Mouse (Mus musculus) midbrain, embryonic 12.5 days (tissue): ENCODE measurements around the gene 3110082J24Rik. TPM values are rescaled to one million over a fixed set of nuclear protein-coding genes. Genes with fewer than 3 reads are reported as not detected.
A peak's percentile ranks its signal among the peaks of the same experiment; 100 is the strongest.

Experiments used
- ATAC-seq: fragments of 200-750 bp; cut with Nextera tagmentation; 2 replicates; pipeline ENCODE4 v1.8.0; 2017; ENCODE audit warnings: low read depth, moderate TSS enrichment, moderate library complexity; ENCODE audit not compliant: low FRiP score
- H3K27ac ChIP-seq: fragments of 300-500 bp; sonication (generic); replicated peaks from 2 replicates; pipeline ENCODE4 v1.5.1; 2016; ENCODE audit warnings: mild to moderate bottlenecking
- H3K27me3 ChIP-seq: fragments of 300-500 bp; sonication (generic); 2 replicates; pipeline ENCODE4 v1.6.1; 2016; ENCODE audit warnings: mild to moderate bottlenecking
- H3K36me3 ChIP-seq: fragments of 300-500 bp; sonication (generic); 2 replicates; pipeline ENCODE4 v1.6.1; 2016
- H3K4me1 ChIP-seq: fragments of 300-500 bp; sonication (generic); 2 replicates; pipeline ENCODE4 v1.6.1; 2016
- H3K4me2 ChIP-seq: fragments of 300-500 bp; sonication (generic); replicated peaks from 2 replicates; pipeline ENCODE4 v1.6.1; 2016; ENCODE audit warnings: mild to moderate bottlenecking, moderate library complexity
- H3K4me3 ChIP-seq: fragments of 300-500 bp; sonication (generic); 2 replicates; pipeline ENCODE4 v1.5.1; 2016; ENCODE audit warnings: mild to moderate bottlenecking
- H3K9ac ChIP-seq: fragments of 300-500 bp; sonication (generic); replicated peaks from 2 replicates; pipeline ENCODE4 v1.6.1; 2016; ENCODE audit warnings: mild to moderate bottlenecking, moderate library complexity
- H3K9me3 ChIP-seq: fragments of 300-500 bp; sonication (generic); 2 replicates; pipeline ENCODE4 v1.6.1; 2016; ENCODE audit warnings: mild to moderate bottlenecking
- WGBS: fragments of 180-500 bp; shearing (Covaris S2); methylation state at CpG from one replicate; pipeline ENCODE4 v1.1.7; 2016; 5-methylcytosine and 5-hydroxymethylcytosine counted together
- polyA plus RNA-seq: library from polyadenylated mRNA; unstranded; fragments of >200 nt; fragmentation: Nextera tagmentation; extraction: Ambion mirVana; gene quantifications from 2 replicates; pipeline ENCODE4 v1.2.1, GENCODE M21; 2016

Gene 3110082J24Rik
- polyA plus RNA-seq, 1 experiment from 2014 or later: 7.6 TPM

DNA sequence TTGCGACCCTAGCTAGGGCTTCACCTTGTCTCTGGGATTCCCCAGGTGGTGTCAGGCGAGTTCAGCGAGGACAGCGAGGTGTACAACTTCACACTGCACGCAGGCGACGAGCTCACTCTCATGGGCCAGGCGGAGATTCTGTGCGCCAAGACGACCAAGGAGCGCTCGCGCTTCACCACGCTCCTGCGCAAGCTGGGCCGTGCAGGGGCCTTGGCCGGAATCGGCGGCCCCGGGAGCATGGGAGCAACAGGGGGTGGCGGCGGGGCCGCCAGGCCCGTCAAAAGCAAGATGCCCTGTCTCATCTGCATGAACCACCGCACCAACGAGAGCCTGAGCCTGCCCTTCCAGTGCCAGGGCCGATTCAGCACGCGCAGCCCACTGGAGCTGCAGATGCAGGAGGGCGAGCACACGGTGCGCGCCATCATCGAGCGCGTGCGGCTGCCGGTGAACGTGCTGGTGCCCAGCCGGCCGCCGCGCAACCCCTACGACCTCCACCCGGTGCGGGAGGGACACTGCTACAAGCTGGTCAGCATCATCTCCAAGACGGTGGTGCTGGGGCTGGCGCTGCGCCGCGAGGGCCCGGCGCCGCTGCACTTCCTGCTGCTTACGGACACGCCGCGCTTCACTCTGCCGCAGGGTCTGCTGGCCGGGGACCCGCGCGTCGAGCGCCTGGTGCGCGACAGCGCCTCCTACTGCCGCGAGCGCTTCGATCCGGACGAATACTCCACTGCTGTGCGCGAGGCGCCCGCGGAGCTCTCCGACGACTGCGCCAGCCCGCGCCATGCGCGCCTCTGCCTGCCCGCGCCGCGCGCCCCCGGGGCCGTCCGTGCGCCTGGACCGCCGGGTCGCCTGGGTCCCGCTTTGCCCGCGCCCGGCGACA, 8.2 kb upstream of the 3110082J24Rik start:
- Histone ChIP-seq H3K27ac (0 out of 2 replicates have a peak overlapping the region, but pooled peaks have one; percentile 30), H3K9ac (peak overlapping the region; percentile 52), H3K4me2 (peak overlapping the region; percentile 73), H3K27me3 (peaks cover 51% of the 10 kb centered on the region), H3K9me3 (no peaks in the 10 kb centered on the region), H3K4me3 (peak overlapping the region; percentile 46), H3K36me3 (peaks cover 52% of the 10 kb centered on the region), H3K4me1 (peaks cover 43% of the 10 kb centered on the region)
- 2% methylated on average over 94 of the region's 103 CpGs for WGBS
- peak; percentile 63 for ATAC-seq

DNA sequence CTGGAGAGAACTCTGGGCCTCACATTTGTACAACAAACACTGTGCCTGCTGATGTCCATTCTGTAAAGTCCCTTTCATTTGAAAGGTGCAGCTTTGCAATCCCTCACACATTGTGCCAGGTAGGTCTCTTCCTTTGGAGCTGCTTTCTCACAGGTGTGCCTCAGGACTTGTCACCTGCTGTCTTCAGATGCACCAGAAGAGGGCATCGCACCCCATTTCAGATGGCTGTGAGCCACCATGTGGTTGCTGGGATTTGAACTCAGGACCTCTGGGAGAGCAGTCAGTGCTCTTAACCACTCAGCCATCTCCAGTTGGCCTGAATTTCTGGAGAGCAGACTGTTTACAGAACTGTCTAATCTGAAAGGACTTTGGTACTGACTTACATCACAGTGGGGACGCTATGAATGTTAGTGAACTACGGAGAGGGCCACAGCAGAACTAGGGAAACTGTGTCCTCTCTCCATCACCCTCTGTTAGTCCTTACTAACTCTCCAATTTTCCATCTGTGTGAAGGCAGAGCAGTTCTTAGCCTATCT, 6.7 kb upstream of the 3110082J24Rik start:
- H3K4me3 ChIP-seq: no peak overlapping the region
- no peak overlapping the region for H3K9ac ChIP-seq
- ATAC-seq: no peak
- H3K27ac ChIP-seq: no peak overlapping the region
- peaks cover 38% of the 10 kb centered on the region for H3K36me3 ChIP-seq
- H3K9me3 ChIP-seq: no peaks in the 10 kb centered on the region
- no peak overlapping the region for H3K4me2 ChIP-seq
- peaks cover 58% of the 10 kb centered on the region for H3K4me1 ChIP-seq
- WGBS: 91% methylated on average over 3 of the region's 3 CpGs
- H3K27me3 ChIP-seq: peaks cover 51% of the 10 kb centered on the region

DNA sequence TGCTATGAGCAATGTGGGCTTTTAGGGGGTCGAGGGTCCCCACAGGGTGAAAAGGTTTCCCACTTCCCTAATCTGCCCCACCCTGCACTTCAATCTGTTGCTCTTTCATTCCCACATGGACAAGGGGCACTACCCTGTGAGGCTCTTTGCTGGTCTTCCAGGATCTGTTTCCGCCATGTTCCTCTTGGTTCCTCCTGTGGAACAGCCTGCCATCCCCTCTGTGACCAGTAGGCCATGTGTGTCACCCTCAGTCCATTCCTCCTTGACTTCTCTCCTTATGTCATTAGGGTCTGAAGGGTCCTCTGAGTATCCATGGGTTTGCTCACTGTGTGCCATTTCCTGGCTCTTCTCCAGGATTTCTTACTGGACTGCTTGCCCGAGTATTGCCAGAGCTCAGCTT, 5.9 kb upstream of the 3110082J24Rik start:
- no peak for ATAC-seq
- 63% methylated on average over 3 of the region's 3 CpGs for WGBS
- H3K4me3 ChIP-seq: no peak overlapping the region
- peaks cover 66% of the 10 kb centered on the region for H3K4me1 ChIP-seq
- H3K4me2 ChIP-seq: peak overlapping the region; percentile 49
- peak overlapping the region; percentile 85; the same call in 1 of the 2 replicates for H3K27ac ChIP-seq
- H3K36me3 ChIP-seq: peaks cover 29% of the 10 kb centered on the region
- 0 out of 2 replicates have a peak overlapping the region, but pooled peaks have one; percentile 41 for H3K9ac ChIP-seq
- peaks cover 51% of the 10 kb centered on the region for H3K27me3 ChIP-seq
- no peaks in the 10 kb centered on the region for H3K9me3 ChIP-seq

DNA sequence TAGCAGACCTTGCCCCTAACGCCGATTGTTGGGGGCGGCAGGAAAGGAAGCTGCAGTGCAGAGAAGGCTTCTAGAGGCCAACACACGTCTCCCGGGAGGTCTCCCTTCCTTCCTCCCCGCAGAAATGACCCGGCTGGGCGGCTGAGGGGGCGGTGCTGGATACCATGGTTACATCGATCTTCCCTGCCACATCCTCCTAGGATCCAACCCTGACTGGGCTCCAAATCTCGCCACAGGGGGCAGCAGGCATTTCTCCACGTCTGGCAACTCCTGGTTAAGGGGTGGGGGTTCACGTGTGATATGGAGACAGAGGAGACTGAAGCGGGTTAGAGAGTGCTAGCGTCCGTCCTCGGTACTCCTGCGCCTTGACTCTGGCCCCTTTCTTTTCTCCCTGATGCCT, 5.2 kb upstream of the 3110082J24Rik start:
- H3K36me3 ChIP-seq: peaks cover 23% of the 10 kb centered on the region
- ATAC-seq: peak; percentile 23
- peaks cover 73% of the 10 kb centered on the region for H3K4me1 ChIP-seq
- peak overlapping the region; percentile 41 for H3K9ac ChIP-seq
- H3K27ac ChIP-seq: peak overlapping the region; percentile 85
- H3K27me3 ChIP-seq: peaks cover 44% of the 10 kb centered on the region
- WGBS: 1% methylated on average over 18 of the region's 18 CpGs
- H3K4me2 ChIP-seq: peak overlapping the region; percentile 49
- H3K9me3 ChIP-seq: no peaks in the 10 kb centered on the region
- peak overlapping the region; percentile 23 for H3K4me3 ChIP-seq

DNA sequence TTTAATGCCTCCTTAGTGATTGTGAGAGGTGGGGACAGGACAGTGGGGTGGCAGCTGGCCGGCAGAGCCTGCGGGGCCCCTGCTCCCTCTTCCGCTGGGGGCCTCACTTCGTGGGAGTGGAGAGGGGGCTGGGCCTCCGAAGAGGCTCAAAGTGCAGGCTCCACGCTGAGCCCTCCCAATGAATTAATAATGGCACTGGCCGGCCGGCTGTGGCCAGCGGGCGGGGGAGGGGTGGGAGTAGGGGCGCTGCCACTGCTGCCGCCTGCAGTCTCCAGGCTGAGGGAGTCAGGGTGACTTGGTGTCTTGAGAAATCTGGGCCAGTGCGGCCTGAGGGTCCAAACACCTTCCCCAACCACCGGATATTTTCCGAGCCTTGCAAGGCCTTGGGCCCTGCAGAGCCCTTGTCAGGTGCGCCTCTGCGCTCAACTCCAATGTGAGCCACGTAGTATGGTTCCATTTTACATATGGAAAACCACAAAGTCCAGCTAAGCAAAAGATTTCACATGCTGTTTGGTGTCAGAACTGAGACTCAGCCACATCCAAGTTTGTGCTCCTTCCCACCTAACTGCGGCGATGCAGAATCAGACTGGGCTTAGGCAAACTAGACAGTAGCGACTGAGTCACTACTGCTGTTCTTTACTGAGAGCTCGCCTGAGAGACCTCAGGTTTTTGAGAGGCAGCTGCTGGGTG, 4.6 kb upstream of the 3110082J24Rik start:
- 2% methylated on average over 22 of the region's 22 CpGs for WGBS
- Histone ChIP-seq H3K9me3 (no peaks in the 10 kb centered on the region), H3K4me2 (peak overlapping the region; percentile 49), H3K4me3 (peak overlapping the region; percentile 23), H3K27me3 (peaks cover 38% of the 10 kb centered on the region), H3K9ac (peak overlapping the region; percentile 41), H3K4me1 (peaks cover 78% of the 10 kb centered on the region), H3K27ac (peak overlapping the region; percentile 85), H3K36me3 (peaks cover 17% of the 10 kb centered on the region)
- ATAC-seq: peak; percentile 31

DNA sequence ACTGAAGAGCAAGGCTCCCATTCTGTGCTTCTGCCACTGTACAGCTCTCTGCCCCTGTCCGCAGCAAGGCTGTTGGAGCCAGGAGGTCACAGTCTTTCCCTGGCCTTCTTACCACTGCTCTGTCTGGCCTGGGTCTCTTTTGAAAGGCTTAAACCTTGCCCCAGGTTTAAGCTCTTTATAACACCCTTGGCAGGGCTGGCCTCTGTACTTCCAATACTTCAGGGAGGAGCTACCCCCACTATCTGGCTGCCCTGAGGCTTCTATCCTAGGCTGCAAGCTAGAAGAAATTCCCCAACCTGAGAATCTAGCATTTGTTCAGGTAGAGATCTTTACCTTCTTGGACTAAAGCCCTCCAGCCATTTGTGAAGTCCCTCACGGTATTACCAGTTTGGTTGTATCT, 4.0 kb upstream of the 3110082J24Rik start:
- Histone ChIP-seq H3K9ac (peak overlapping the region; percentile 31; the same call in 1 of the 2 replicates), H3K27me3 (peaks cover 34% of the 10 kb centered on the region), H3K4me3 (peak overlapping the region; percentile 23; the same call in 1 of the 2 replicates), H3K4me1 (peaks cover 81% of the 10 kb centered on the region), H3K9me3 (no peaks in the 10 kb centered on the region), H3K36me3 (peaks cover 15% of the 10 kb centered on the region), H3K4me2 (peak overlapping the region; percentile 49), H3K27ac (peak overlapping the region; percentile 85)
- ATAC-seq: no peak
- WGBS: 24% methylated on average over 2 of the region's 2 CpGs

DNA sequence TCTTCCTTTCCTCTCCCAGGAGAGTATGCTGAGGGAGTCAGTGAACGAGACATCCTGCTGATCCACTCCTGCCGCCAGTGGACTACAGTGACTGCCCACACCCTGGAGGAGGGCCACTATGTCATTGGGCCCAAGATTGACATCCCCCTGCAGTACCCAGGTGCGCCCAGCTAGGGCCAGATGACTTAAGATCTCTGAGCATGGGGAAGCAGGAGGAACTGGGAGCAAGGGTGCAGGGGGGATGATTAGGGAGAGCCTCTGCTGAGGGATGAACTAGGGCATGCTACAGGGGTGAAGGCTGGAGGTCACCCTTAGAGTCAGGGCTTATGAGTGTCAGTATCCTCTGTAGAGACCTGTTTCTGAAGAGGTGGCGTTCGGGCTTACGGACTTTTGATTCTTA, 2.3 kb upstream of the 3110082J24Rik start:
- Histone ChIP-seq H3K36me3 (peaks cover 10% of the 10 kb centered on the region; the same call in 1 of the 2 replicates), H3K4me3 (peak overlapping the region; percentile 74; the same call in 1 of the 2 replicates), H3K4me2 (peak overlapping the region; percentile 71), H3K9ac (peak overlapping the region; percentile 85; the same call in 1 of the 2 replicates), H3K27me3 (peaks cover 22% of the 10 kb centered on the region), H3K4me1 (peaks cover 73% of the 10 kb centered on the region), H3K27ac (peak overlapping the region; percentile 88), H3K9me3 (no peaks in the 10 kb centered on the region)
- ATAC-seq: no peak
- WGBS: 58% methylated on average over 6 of the region's 6 CpGs

DNA sequence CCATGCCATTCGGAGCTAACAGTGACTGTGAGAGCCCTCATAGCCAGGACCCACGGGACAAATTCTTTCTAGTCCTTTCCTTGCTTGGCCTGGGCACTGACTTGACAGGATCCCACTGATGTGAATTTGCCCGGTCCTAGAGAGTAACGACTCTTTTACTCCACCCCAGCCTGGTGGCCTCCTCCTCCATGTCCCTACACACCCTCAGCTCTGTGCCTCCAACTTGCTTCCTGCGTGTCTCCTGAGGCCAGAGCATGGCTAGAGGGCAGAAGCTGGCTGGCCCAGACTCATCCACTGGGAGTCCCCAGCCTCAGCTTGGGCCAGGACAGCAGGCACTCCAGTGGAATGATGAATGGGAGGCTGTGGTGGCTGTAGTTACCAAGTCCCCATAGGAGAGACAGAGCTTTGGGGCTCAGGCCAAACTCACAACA, 1.7 kb upstream of the 3110082J24Rik start:
- Histone ChIP-seq H3K9me3 (no peaks in the 10 kb centered on the region), H3K4me1 (peaks cover 70% of the 10 kb centered on the region), H3K4me2 (peak overlapping the region; percentile 71), H3K36me3 (peaks cover 6% of the 10 kb centered on the region; the same call in 1 of the 2 replicates), H3K27me3 (peaks cover 16% of the 10 kb centered on the region), H3K27ac (peak overlapping the region; percentile 88), H3K4me3 (peak overlapping the region; percentile 74), H3K9ac (peak overlapping the region; percentile 85; the same call in 1 of the 2 replicates)
- 6% methylated on average over 5 of the region's 5 CpGs for WGBS
- ATAC-seq: no peak; the same call in 1 of the 2 replicates

DNA sequence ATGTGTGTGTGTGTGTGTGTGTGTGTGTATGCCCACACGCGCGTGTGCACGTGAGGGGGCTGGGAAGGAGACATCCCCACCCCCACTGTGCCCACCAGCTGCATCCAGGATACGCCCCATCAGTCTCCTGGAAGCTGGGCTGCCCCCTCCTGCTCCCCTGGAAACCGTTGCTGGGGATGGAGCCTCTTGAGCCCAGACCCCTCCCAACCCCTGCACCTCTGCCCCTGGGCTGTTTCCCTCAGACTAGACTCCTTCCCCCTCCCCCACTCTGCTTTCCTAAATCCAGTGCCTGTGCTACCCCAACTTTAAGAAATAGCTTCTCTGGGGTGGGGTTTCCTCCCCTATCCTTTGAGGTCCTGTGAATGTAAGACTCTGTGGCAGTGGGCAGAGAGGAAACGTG, 1.3 kb upstream of the 3110082J24Rik start:
- under 1% methylated on average over 7 of the region's 7 CpGs for WGBS
- 0 out of 2 replicates have a peak, but pooled peaks cover 1% of the 10 kb centered on the region for H3K36me3 ChIP-seq
- peak overlapping the region; percentile 88 for H3K27ac ChIP-seq
- peak overlapping the region; percentile 71 for H3K4me2 ChIP-seq
- H3K4me3 ChIP-seq: peak overlapping the region; percentile 74
- peak overlapping the region; percentile 85; the same call in 1 of the 2 replicates for H3K9ac ChIP-seq
- peak; percentile 63 for ATAC-seq
- H3K27me3 ChIP-seq: peaks cover 11% of the 10 kb centered on the region; the same call in 1 of the 2 replicates
- no peaks in the 10 kb centered on the region for H3K9me3 ChIP-seq
- H3K4me1 ChIP-seq: peaks cover 70% of the 10 kb centered on the region

DNA sequence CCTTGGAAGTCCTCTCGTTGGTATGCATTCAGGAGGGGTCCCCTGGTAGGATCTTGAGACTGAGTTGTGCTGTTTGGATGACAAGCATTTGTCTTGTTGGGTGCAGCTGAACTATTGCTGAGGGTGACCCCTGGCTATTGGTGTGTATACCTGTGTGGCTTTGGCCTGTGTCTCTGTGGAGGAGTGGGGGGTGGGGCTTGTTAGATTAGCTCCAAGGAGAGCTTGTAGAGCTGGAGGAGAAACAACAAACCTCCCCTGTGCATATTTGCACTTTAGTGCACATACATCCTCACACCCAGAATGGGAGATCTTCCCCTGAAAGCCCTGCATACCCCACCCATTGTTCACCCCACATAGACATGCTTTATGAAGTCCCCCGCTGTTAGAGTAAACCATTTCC, 870 bp upstream of the 3110082J24Rik start:
- peaks cover 70% of the 10 kb centered on the region for H3K4me1 ChIP-seq
- H3K4me3 ChIP-seq: peak overlapping the region; percentile 74
- 9% methylated on average over 2 of the region's 2 CpGs for WGBS
- peaks cover 7% of the 10 kb centered on the region; the same call in 1 of the 2 replicates for H3K27me3 ChIP-seq
- peak; percentile 7; the same call in 1 of the 2 replicates for ATAC-seq
- H3K4me2 ChIP-seq: peak overlapping the region; percentile 71
- H3K9me3 ChIP-seq: no peaks in the 10 kb centered on the region
- H3K36me3 ChIP-seq: no peaks in the 10 kb centered on the region
- H3K27ac ChIP-seq: peak overlapping the region; percentile 88
- H3K9ac ChIP-seq: peak overlapping the region; percentile 85; the same call in 1 of the 2 replicates

DNA sequence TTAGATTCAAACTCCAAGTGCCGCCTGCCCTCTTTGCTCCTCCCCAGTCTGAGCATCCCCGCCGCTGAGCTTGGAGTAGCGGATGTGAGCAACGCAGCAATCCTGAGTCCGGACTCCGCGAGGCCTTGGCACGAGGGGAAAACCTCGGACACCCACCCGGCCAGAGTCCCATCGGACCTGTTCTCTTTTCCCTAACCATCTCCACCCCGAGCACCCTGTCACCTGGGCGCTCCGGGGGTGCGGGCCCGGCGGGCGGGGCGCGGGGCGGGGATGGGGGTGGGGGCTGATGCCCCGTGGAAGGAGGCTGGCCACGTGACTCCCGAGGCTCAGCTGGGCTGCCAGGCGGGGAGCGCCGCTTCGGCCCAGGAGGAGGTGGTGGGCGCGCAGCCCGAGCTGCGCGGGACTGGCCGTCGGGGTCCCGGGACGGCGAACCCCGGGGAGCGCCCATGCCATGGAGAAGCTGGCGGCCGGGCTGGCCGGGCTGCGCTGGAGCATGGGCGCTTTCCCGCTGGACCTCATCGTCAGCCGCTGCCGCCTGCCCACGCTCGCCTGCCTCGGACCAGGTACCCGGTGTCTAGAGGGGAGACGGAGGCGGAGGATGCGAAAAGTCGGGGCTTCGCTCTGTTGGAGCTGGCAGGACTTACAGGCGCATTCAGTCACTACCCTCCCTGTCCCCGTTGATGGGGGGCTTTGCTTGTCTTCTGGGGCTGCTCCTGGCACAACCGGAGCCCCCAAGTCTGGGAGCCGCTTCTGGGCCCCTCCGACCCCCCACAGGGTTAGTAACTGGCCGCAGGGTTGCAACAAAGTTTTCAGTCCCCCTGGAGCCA, 832 bp downstream of the 3110082J24Rik start, which contains the start of gene Garem2:
Garem2 (plus strand) TSS at position 321 of the 827 bp plus-strand sequence.
- H3K9me3 ChIP-seq: no peaks in the 10 kb centered on the region
- WGBS: under 1% methylated on average over 51 of the region's 65 CpGs
- ATAC-seq: peak; percentile 17
- H3K27ac ChIP-seq: peak within 1 kb of the TSS; percentile 88
- H3K36me3 ChIP-seq: no peaks in the 10 kb centered on the region
- H3K27me3 ChIP-seq: peaks cover 4% of the 10 kb centered on the region; the same call in 1 of the 2 replicates
- peak within 1 kb of the TSS; percentile 74 for H3K4me3 ChIP-seq
- H3K4me2 ChIP-seq: peak within 1 kb of the TSS; percentile 71
- H3K9ac ChIP-seq: peak within 1 kb of the TSS; percentile 85
- H3K4me1 ChIP-seq: peaks cover 53% of the 10 kb centered on the region
